Mouse (Mus musculus) liver, embryonic 14.5 days (tissue): ENCODE measurements around the gene Msl1.

Source experiments
- CTCF ChIP-seq: IDR thresholded peaks from 2 replicates; pipeline ENCODE4 v1.5.1; 2016; ENCODE audit warnings: antibody characterized with exemption, low read depth, control low read depth
- EP300 ChIP-seq: IDR thresholded peaks from 2 replicates; pipeline ENCODE4 v1.6.1; 2016; ENCODE audit warnings: antibody characterized with exemption, low read depth

DNA sequence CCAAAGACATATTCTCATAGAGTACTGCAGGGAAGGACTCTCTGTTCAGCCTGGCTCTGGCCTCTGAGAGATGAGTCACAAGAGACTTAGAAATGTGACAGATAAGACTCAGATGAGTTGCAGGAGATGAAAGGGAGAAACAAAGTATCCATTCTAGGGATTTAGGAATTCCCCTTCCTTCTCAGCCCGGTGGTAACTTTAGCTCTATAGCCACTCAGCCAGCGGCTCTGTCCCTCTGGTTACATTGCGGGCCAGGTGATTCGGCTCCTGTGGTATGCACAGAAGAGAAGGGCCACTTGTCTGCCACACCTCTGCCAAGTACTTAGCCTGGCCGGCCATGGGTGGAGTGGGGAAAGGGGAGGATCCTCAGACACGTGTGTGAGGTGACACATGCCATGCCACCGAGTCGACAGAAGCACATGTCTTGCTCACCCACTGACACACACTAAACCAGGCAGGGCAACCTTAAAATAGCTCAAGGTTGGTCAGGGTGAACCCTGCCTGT is 22.6 kb upstream of the Msl1 start:
- no peak for TF ChIP-seq CTCF
- no peak for TF ChIP-seq EP300
